Mouse (Mus musculus): ENCODE measurements around the gene Btbd35f29. TPM values are rescaled to one million over a fixed set of nuclear protein-coding genes. Genes with fewer than 3 reads are reported as not detected.
"Not testable (repeated sequence)": the region's sequence is repeated elsewhere in the genome, so short reads cannot be mapped to it uniquely, and the experiment has no call there.

Gene Btbd35f29
- polyA plus RNA-seq (2014; fragmentation: Nextera tagmentation; extraction: Ambion mirVana): not detected in 2 replicates

- H3K27me3 ChIP-seq (ENCODE audit: control insufficient read depth, insufficient read depth, low read length): not testable (repeated sequence)
These were observed at the start of gene Btbd35f29 for GRCm38 (mm10) chrX:31117374-31117773. Gene Btbd35f29 (plus strand): TSS chrX:31117674.

GRCm38 (mm10) chrX:31141416-31141815 is 23.9 kb downstream of the Btbd35f29 start:
- H3K4me2 ChIP-seq (replicated peaks; ENCODE audit: low read depth, low read length); H3K9me3 ChIP-seq (ENCODE audit: control insufficient read depth, low read length); H3K9ac ChIP-seq (ENCODE audit: low read depth, low read length); H3K4me1 ChIP-seq (ENCODE audit: control insufficient read depth, insufficient read depth, low read length); H3K27me3 ChIP-seq (ENCODE audit: control insufficient read depth, insufficient read depth, low read length); H3K4me3 ChIP-seq (ENCODE audit: low read length); H3K36me3 ChIP-seq (ENCODE audit: control insufficient read depth, insufficient read depth, low read length); H3K27ac ChIP-seq (ENCODE audit: low read depth, low read length); ATAC-seq (ENCODE audit: low FRiP score, low TSS enrichment): not testable (repeated sequence)
- WGBS: 88% methylated on average over 2 of the region's 2 CpGs

More at GRCm38 (mm10) chrX:31117374-31117773, at the start of gene Btbd35f29:
- not testable (repeated sequence) for H3K36me3 ChIP-seq (ENCODE audit: control insufficient read depth, insufficient read depth, low read length); H3K9me3 ChIP-seq (ENCODE audit: control insufficient read depth, low read length); H3K4me3 ChIP-seq (ENCODE audit: low read length); H3K9ac ChIP-seq (ENCODE audit: low read depth, low read length); H3K4me1 ChIP-seq (ENCODE audit: control insufficient read depth, insufficient read depth, low read length); H3K27ac ChIP-seq (ENCODE audit: low read depth, low read length); H3K4me2 ChIP-seq (replicated peaks; ENCODE audit: low read depth, low read length); ATAC-seq (ENCODE audit: low FRiP score, low TSS enrichment)
- WGBS: no CpG with 5 or more reads among the region's 4 CpGs

- not testable (repeated sequence) for H3K4me2 ChIP-seq (replicated peaks; ENCODE audit: low read depth, low read length); H3K36me3 ChIP-seq (ENCODE audit: control insufficient read depth, insufficient read depth, low read length); H3K4me1 ChIP-seq (ENCODE audit: control insufficient read depth, insufficient read depth, low read length); H3K9me3 ChIP-seq (ENCODE audit: control insufficient read depth, low read length); ATAC-seq (ENCODE audit: low FRiP score, low TSS enrichment); H3K27me3 ChIP-seq (ENCODE audit: control insufficient read depth, insufficient read depth, low read length); H3K27ac ChIP-seq (ENCODE audit: low read depth, low read length); H3K9ac ChIP-seq (ENCODE audit: low read depth, low read length); H3K4me3 ChIP-seq (ENCODE audit: low read length)
These were observed 27.7 kb downstream of the Btbd35f29 start for GRCm38 (mm10) chrX:31145144-31145543.

GRCm38 (mm10) chrX:31145835-31146234 is 28.4 kb downstream of the Btbd35f29 start:
- H3K9ac ChIP-seq (ENCODE audit: low read depth, low read length); H3K9me3 ChIP-seq (ENCODE audit: control insufficient read depth, low read length); H3K27me3 ChIP-seq (ENCODE audit: control insufficient read depth, insufficient read depth, low read length); H3K4me1 ChIP-seq (ENCODE audit: control insufficient read depth, insufficient read depth, low read length); H3K27ac ChIP-seq (ENCODE audit: low read depth, low read length); H3K4me2 ChIP-seq (replicated peaks; ENCODE audit: low read depth, low read length); ATAC-seq (ENCODE audit: low FRiP score, low TSS enrichment); H3K36me3 ChIP-seq (ENCODE audit: control insufficient read depth, insufficient read depth, low read length); H3K4me3 ChIP-seq (ENCODE audit: low read length): not testable (repeated sequence)
- 78% methylated on average over 1 of the region's 1 CpGs for WGBS

GRCm38 (mm10) chrX:31158534-31159085 is 41.1 kb downstream of the Btbd35f29 start:
- ATAC-seq (ENCODE audit: low FRiP score, low TSS enrichment); H3K9ac ChIP-seq (ENCODE audit: low read depth, low read length); H3K4me3 ChIP-seq (ENCODE audit: low read length); H3K4me1 ChIP-seq (ENCODE audit: control insufficient read depth, insufficient read depth, low read length); H3K36me3 ChIP-seq (ENCODE audit: control insufficient read depth, insufficient read depth, low read length); H3K4me2 ChIP-seq (replicated peaks; ENCODE audit: low read depth, low read length); H3K27me3 ChIP-seq (ENCODE audit: control insufficient read depth, insufficient read depth, low read length); H3K27ac ChIP-seq (ENCODE audit: low read depth, low read length): not testable (repeated sequence)
- WGBS: 84% methylated on average over 2 of the region's 2 CpGs
- peaks cover 19% of the 10 kb centered on the region for H3K9me3 ChIP-seq (ENCODE audit: control insufficient read depth, low read length)

GRCm38 (mm10) chrX:31159450-31160322 is 42.2 kb downstream of the Btbd35f29 start:
- H3K4me2 ChIP-seq (replicated peaks; ENCODE audit: low read depth, low read length); H3K4me1 ChIP-seq (ENCODE audit: control insufficient read depth, insufficient read depth, low read length); H3K36me3 ChIP-seq (ENCODE audit: control insufficient read depth, insufficient read depth, low read length); ATAC-seq (ENCODE audit: low FRiP score, low TSS enrichment); H3K4me3 ChIP-seq (ENCODE audit: low read length); H3K27me3 ChIP-seq (ENCODE audit: control insufficient read depth, insufficient read depth, low read length); H3K9ac ChIP-seq (ENCODE audit: low read depth, low read length); H3K27ac ChIP-seq (ENCODE audit: low read depth, low read length): not testable (repeated sequence)
- peaks cover 19% of the 10 kb centered on the region for H3K9me3 ChIP-seq (ENCODE audit: control insufficient read depth, low read length)
- 71% methylated on average over 2 of the region's 2 CpGs for WGBS

GRCm38 (mm10) chrX:31160554-31160953 is 43.1 kb downstream of the Btbd35f29 start:
- not testable (repeated sequence) for H3K4me2 ChIP-seq (replicated peaks; ENCODE audit: low read depth, low read length); H3K4me3 ChIP-seq (ENCODE audit: low read length); H3K4me1 ChIP-seq (ENCODE audit: control insufficient read depth, insufficient read depth, low read length); H3K9ac ChIP-seq (ENCODE audit: low read depth, low read length); H3K27me3 ChIP-seq (ENCODE audit: control insufficient read depth, insufficient read depth, low read length); H3K36me3 ChIP-seq (ENCODE audit: control insufficient read depth, insufficient read depth, low read length); ATAC-seq (ENCODE audit: low FRiP score, low TSS enrichment); H3K27ac ChIP-seq (ENCODE audit: low read depth, low read length)
- 85% methylated on average over 4 of the region's 4 CpGs for WGBS
- peaks cover 19% of the 10 kb centered on the region for H3K9me3 ChIP-seq (ENCODE audit: control insufficient read depth, low read length)

GRCm38 (mm10) chrX:31162638-31163037 is 45.2 kb downstream of the Btbd35f29 start:
- H3K27me3 ChIP-seq (ENCODE audit: control insufficient read depth, insufficient read depth, low read length); H3K27ac ChIP-seq (ENCODE audit: low read depth, low read length); H3K4me1 ChIP-seq (ENCODE audit: control insufficient read depth, insufficient read depth, low read length); ATAC-seq (ENCODE audit: low FRiP score, low TSS enrichment); H3K36me3 ChIP-seq (ENCODE audit: control insufficient read depth, insufficient read depth, low read length); H3K9ac ChIP-seq (ENCODE audit: low read depth, low read length); H3K4me3 ChIP-seq (ENCODE audit: low read length); H3K4me2 ChIP-seq (replicated peaks; ENCODE audit: low read depth, low read length): not testable (repeated sequence)
- WGBS: 82% methylated on average over 3 of the region's 3 CpGs
- H3K9me3 ChIP-seq (ENCODE audit: control insufficient read depth, low read length): peaks cover 19% of the 10 kb centered on the region

- H3K9me3 ChIP-seq (ENCODE audit: control insufficient read depth, low read length); H3K4me1 ChIP-seq (ENCODE audit: control insufficient read depth, insufficient read depth, low read length); H3K27ac ChIP-seq (ENCODE audit: low read depth, low read length); H3K9ac ChIP-seq (ENCODE audit: low read depth, low read length); H3K4me2 ChIP-seq (replicated peaks; ENCODE audit: low read depth, low read length); H3K27me3 ChIP-seq (ENCODE audit: control insufficient read depth, insufficient read depth, low read length); ATAC-seq (ENCODE audit: low FRiP score, low TSS enrichment); H3K4me3 ChIP-seq (ENCODE audit: low read length); H3K36me3 ChIP-seq (ENCODE audit: control insufficient read depth, insufficient read depth, low read length): not testable (repeated sequence)
- WGBS: 96% methylated on average over 2 of the region's 3 CpGs
These were observed 47.7 kb downstream of the Btbd35f29 start for GRCm38 (mm10) chrX:31165193-31165592.

All from kidney, embryonic 14.5 days (tissue).